ENCODE assay signal across 21 mouse cellular contexts in the genomic region with DNA sequence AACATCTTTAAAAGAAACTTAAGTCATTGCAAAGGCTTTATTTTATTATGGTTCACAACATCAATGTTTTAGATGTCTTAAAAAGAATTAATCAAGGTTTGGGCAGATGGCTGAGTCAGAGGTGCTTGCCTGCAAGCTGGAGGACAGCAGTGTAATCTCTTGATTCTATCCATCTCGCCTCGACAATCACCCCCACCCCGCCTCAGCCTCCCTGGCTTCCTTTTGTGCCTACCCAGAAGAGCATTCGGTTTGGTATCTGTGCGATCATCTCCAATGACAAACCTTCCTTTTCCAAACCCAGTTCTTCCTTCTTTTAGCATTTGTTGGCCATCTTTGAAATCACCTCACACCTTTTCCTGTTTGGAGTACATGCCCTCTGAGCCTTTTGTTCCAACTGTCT.
A peak's percentile ranks its signal among the peaks of the same experiment; 100 is the strongest.
DNase-seq lines count a peak whose midpoint lies in the region; ATAC-seq and TF ChIP-seq lines count a peak whose summit lies in the region.
"Had no signal": no experiment of that assay in that cellular context is flagged by ENCODE, and none has a peak within 500 bp of the region (broad histone marks: within the 10 kb centered on the region; RNA-seq: fewer than 3 reads in every experiment).

No protein-coding gene starts in this region.

- H3K27ac ChIP-seq in stomach, postnatal 0 days (replicated peaks), result no peak overlapping the region
- H3K27ac ChIP-seq in left cerebral cortex, adult 2 months, result no peak overlapping the region
- H3K27ac ChIP-seq: embryonic facial prominence, embryonic 13.5 days; embryonic facial prominence, embryonic 15.5 days; forebrain, embryonic 10.5 days; forebrain, embryonic 12.5 days had no signal

- H3K36me3 ChIP-seq in stomach, postnatal 0 days (ENCODE audit: control insufficient read depth, insufficient read depth, low read length), result no peaks in the 10 kb centered on the region
- H3K36me3 ChIP-seq: embryonic facial prominence, embryonic 13.5 days; embryonic facial prominence, embryonic 15.5 days; forebrain, embryonic 10.5 days; forebrain, embryonic 12.5 days had no signal

- no peak overlapping the region for H3K4me2 ChIP-seq in stomach, postnatal 0 days (replicated peaks; ENCODE audit: low read depth)
- H3K4me2 ChIP-seq: embryonic facial prominence, embryonic 13.5 days; embryonic facial prominence, embryonic 15.5 days; forebrain, embryonic 12.5 days had no signal

- intact Hi-C loops in left cerebral cortex, adult 2 months (cut with DNase I), result no loop called here

- DNase-seq in adrenal gland, adult 2 months, result peak; percentile 45
- no peak for DNase-seq in adrenal gland, postnatal 25 days
- peak; percentile 19 for DNase-seq in adrenal gland, adult 8-10 months
- DNase-seq in adrenal gland, postnatal 10 days, result peak; percentile 22
- DNase-seq in adrenal gland, postnatal 36 days, result peak; percentile 16 to 40
- no peak for DNase-seq in stomach, postnatal 0 days (ENCODE audit: low spot score)
- no peak for DNase-seq in left cerebral cortex, adult 2 months (ENCODE audit: extremely low spot score in 1 of 2, low spot score in 2 of 2)
- DNase-seq: cerebellum, adult 11 months; cerebellum, adult 18-20 months; cerebellum, adult 8-10 months; cerebellum, adult 9-11 months; cerebellum, postnatal 14 days; cerebellum, postnatal 36 days; embryo, embryonic 11 days had no signal

- no peak for ATAC-seq in stomach, postnatal 0 days (ENCODE audit: low FRiP score, low TSS enrichment)
- ATAC-seq: forebrain, embryonic 14.5 days; forebrain, embryonic 16.5 days had no signal

- H3K9ac ChIP-seq in stomach, postnatal 0 days (ENCODE audit: low read length), result no peak overlapping the region
- H3K9ac ChIP-seq: embryonic facial prominence, embryonic 13.5 days; embryonic facial prominence, embryonic 15.5 days; forebrain, embryonic 12.5 days had no signal

- H3K4me3 ChIP-seq in stomach, postnatal 0 days (ENCODE audit: low read depth, low read length), result no peak overlapping the region
- no peak overlapping the region for H3K4me3 ChIP-seq in left cerebral cortex, adult 2 months
- H3K4me3 ChIP-seq: embryonic facial prominence, embryonic 13.5 days; embryonic facial prominence, embryonic 15.5 days; erythroblast, embryonic 14.5 days; forebrain, embryonic 10.5 days; forebrain, embryonic 12.5 days had no signal

- no peaks in the 10 kb centered on the region for H3K27me3 ChIP-seq in stomach, postnatal 0 days (ENCODE audit: control insufficient read depth, insufficient read depth, low read length)
- H3K27me3 ChIP-seq: embryonic facial prominence, embryonic 15.5 days; forebrain, embryonic 12.5 days had no signal

- no peak for TF ChIP-seq CTCF in stomach, postnatal 0 days (IDR thresholded peaks at IDR 0.05; ENCODE audit: low read depth)
- no peak for TF ChIP-seq CTCF in left cerebral cortex, adult 2 months (IDR thresholded peaks at IDR 0.05)

- no peaks in the 10 kb centered on the region for H3K9me3 ChIP-seq in stomach, postnatal 0 days (ENCODE audit: control insufficient read depth, low read length)
- H3K9me3 ChIP-seq: embryonic facial prominence, embryonic 13.5 days; embryonic facial prominence, embryonic 15.5 days; forebrain, embryonic 10.5 days; forebrain, embryonic 12.5 days had no signal

- H3K4me1 ChIP-seq in stomach, postnatal 0 days (replicated peaks; ENCODE audit: control insufficient read depth, insufficient read depth), result no peaks in the 10 kb centered on the region
- H3K4me1 ChIP-seq: embryonic facial prominence, embryonic 15.5 days; forebrain, embryonic 10.5 days; forebrain, embryonic 12.5 days had no signal

- WGBS in stomach, postnatal 0 days, result 76% methylated on average over 5 of the region's 5 CpGs

- no peak for TF ChIP-seq EP300 in stomach, postnatal 0 days (optimal IDR thresholded peaks at IDR 0.05)

Comparison
In these comparisons a context has a peak if more than half of its experiments do, and no peak if none do; other contexts are left out.
1. DNase-seq: peak in adrenal gland, adult 2 months (single experiment), adrenal gland, adult 8-10 months (single experiment), adrenal gland, postnatal 10 days (single experiment) and adrenal gland, postnatal 36 days (2 of 2); none in adrenal gland, postnatal 25 days (single experiment), stomach, postnatal 0 days (single experiment) and left cerebral cortex, adult 2 months (0 of 2).